Mouse (Mus musculus): ENCODE measurements around the gene Wars2. TPM values are rescaled to one million over a fixed set of nuclear protein-coding genes. Genes with fewer than 3 reads are reported as not detected.

Gene Wars2
- total RNA-seq, 2 experiments from 2014 or later, result 9.1 to 10.1 TPM

GRCm38 (mm10) chr3:99184373-99184772, 43.5 kb downstream of the Wars2 start:
- no peak for DNase-seq (ENCODE audit: low spot score in 2 of 2)

GRCm38 (mm10) chr3:99188097-99188496, 47.2 kb downstream of the Wars2 start:
- no peak for DNase-seq (ENCODE audit: low spot score in 2 of 2)

GRCm38 (mm10) chr3:99193576-99193975, 52.7 kb downstream of the Wars2 start:
- no peak for DNase-seq (ENCODE audit: low spot score in 2 of 2)

GRCm38 (mm10) chr3:99203331-99203730, 62.5 kb downstream of the Wars2 start:
- no peak for DNase-seq (ENCODE audit: low spot score in 2 of 2)

- no peak for DNase-seq (ENCODE audit: low spot score in 2 of 2)
Observed at GRCm38 (mm10) chr3:99208416-99208815, 67.5 kb downstream of the Wars2 start.

- DNase-seq (ENCODE audit: low spot score in 2 of 2), result no peak
Observed at GRCm38 (mm10) chr3:99211105-99211698, 70.3 kb downstream of the Wars2 start.

GRCm38 (mm10) chr3:99227807-99228206, 86.9 kb downstream of the Wars2 start:
- DNase-seq (ENCODE audit: low spot score in 2 of 2), result no peak

GRCm38 (mm10) chr3:99233393-99234318, 92.8 kb downstream of the Wars2 start:
- DNase-seq (ENCODE audit: low spot score in 2 of 2), result peak; percentile 67 to 68

GRCm38 (mm10) chr3:99234319-99234869, 93.5 kb downstream of the Wars2 start:
- no peak for DNase-seq (ENCODE audit: low spot score in 2 of 2)

- no peak for DNase-seq (ENCODE audit: low spot score in 2 of 2)
Observed at GRCm38 (mm10) chr3:99235116-99235803, 94.4 kb downstream of the Wars2 start.

- no peak for DNase-seq (ENCODE audit: low spot score in 2 of 2)
Observed at GRCm38 (mm10) chr3:99235804-99236755, 95.2 kb downstream of the Wars2 start.

GRCm38 (mm10) chr3:99238691-99239090, 97.8 kb downstream of the Wars2 start:
- DNase-seq (ENCODE audit: low spot score in 2 of 2), result no peak

GRCm38 (mm10) chr3:99239301-99240045, 98.6 kb downstream of the Wars2 start:
- no peak for DNase-seq (ENCODE audit: low spot score in 2 of 2)

GRCm38 (mm10) chr3:99240213-99240720, 99.4 kb downstream of the Wars2 start, which contains the start of gene Tbx15:
TSS of gene Tbx15 (plus strand) at chr3:99240381.
- no peak for DNase-seq (ENCODE audit: low spot score in 2 of 2)

- DNase-seq (ENCODE audit: low spot score in 2 of 2), result no peak
Observed at GRCm38 (mm10) chr3:99240811-99241738, 100.2 kb downstream of the Wars2 start.

- no peak for DNase-seq (ENCODE audit: low spot score in 2 of 2)
Observed at GRCm38 (mm10) chr3:99242481-99242880, 101.6 kb downstream of the Wars2 start.

GRCm38 (mm10) chr3:99245341-99245740, 104.5 kb downstream of the Wars2 start:
- DNase-seq (ENCODE audit: low spot score in 2 of 2), result no peak

GRCm38 (mm10) chr3:99246629-99247028, 105.8 kb downstream of the Wars2 start:
- no peak for DNase-seq (ENCODE audit: low spot score in 2 of 2)
